Mouse (Mus musculus) heart, postnatal 0 days (tissue): ENCODE results near the gene Mtch2. TPM values are rescaled to one million over a fixed set of nuclear protein-coding genes. Genes with fewer than 3 reads are reported as not detected.

Source experiments
- ATAC-seq: fragments of 200-750 bp; cut with Nextera tagmentation; 2 replicates; pipeline ENCODE4 v1.8.0; 2017; ENCODE audit warnings: low read depth, moderate number of reproducible peaks, moderate library complexity; ENCODE audit not compliant: insufficient read depth
- DNase-seq: peaks from one replicate; pipeline ENCODE4 v3.0.0-alpha.2; 2016; ENCODE audit warnings: low spot score
- H3K27ac ChIP-seq: fragments of 300-500 bp; sonication (generic); 2 replicates; pipeline ENCODE4 v1.5.1; 2014; ENCODE audit warnings: low read depth, mild to moderate bottlenecking
- H3K27me3 ChIP-seq: fragments of 300-500 bp; sonication (generic); 2 replicates; pipeline ENCODE4 v1.6.1; 2014; ENCODE audit warnings: low read length, mixed read lengths; ENCODE audit not compliant: control insufficient read depth, insufficient read depth
- H3K36me3 ChIP-seq: fragments of 300-500 bp; sonication (generic); replicated peaks from 2 replicates; pipeline ENCODE4 v1.6.1; 2014; ENCODE audit warnings: low read length, mixed read lengths; ENCODE audit not compliant: control insufficient read depth, insufficient read depth
- H3K4me1 ChIP-seq: fragments of 300-500 bp; sonication (generic); 2 replicates; pipeline ENCODE4 v1.6.1; 2014; ENCODE audit warnings: antibody characterized with exemption; ENCODE audit not compliant: control insufficient read depth, insufficient read depth
- H3K4me2 ChIP-seq: fragments of 300-500 bp; sonication (generic); 2 replicates; pipeline ENCODE4 v1.6.1; 2014; ENCODE audit warnings: low read depth, mild to moderate bottlenecking, low read length, moderate library complexity
- H3K4me3 ChIP-seq: fragments of 300-500 bp; sonication (generic); 2 replicates; pipeline ENCODE4 v1.5.1; 2014; ENCODE audit warnings: low read depth, low read length
- H3K9ac ChIP-seq: fragments of 300-500 bp; sonication (generic); replicated peaks from 2 replicates; pipeline ENCODE4 v1.6.1; 2014; ENCODE audit warnings: low read depth, low read length, mixed read lengths
- H3K9me3 ChIP-seq: fragments of 300-500 bp; sonication (generic); replicated peaks from 2 replicates; pipeline ENCODE4 v1.6.1; 2016; ENCODE audit warnings: low read length; ENCODE audit not compliant: control insufficient read depth
- CTCF ChIP-seq: IDR thresholded peaks from 2 replicates; pipeline ENCODE4 v1.5.1; 2016; ENCODE audit warnings: antibody characterized with exemption, control low read depth, low read depth
- EP300 ChIP-seq: IDR thresholded peaks from 2 replicates; pipeline ENCODE4 v1.6.1; 2016; ENCODE audit warnings: antibody characterized with exemption, low read depth
- WGBS: fragments of 180-500 bp; shearing (Covaris S2); extraction: QIAGEN DNeasy Blood & Tissue Kit; methylation state at CpG from one replicate; pipeline ENCODE4 v1.1.7; 2014; 5-methylcytosine and 5-hydroxymethylcytosine counted together
- polyA plus RNA-seq: library from polyadenylated mRNA; unstranded; fragments of >200 nt; fragmentation: Nextera tagmentation; extraction: Ambion mirVana; gene quantifications from 2 replicates; pipeline ENCODE4 v1.2.1, GENCODE M21; 2015
- total RNA-seq: library from RNA; depleted of rRNA; stranded (reverse); fragments of >200 nt; gene quantifications from 2 replicates; pipeline ENCODE4 v1.2.3, GENCODE M21; 2014; ENCODE audit warnings: low replicate concordance

Gene Mtch2
- total and polyA plus RNA-seq, 2 experiments from 2014 or later, result 181 to 246 TPM

DNA sequence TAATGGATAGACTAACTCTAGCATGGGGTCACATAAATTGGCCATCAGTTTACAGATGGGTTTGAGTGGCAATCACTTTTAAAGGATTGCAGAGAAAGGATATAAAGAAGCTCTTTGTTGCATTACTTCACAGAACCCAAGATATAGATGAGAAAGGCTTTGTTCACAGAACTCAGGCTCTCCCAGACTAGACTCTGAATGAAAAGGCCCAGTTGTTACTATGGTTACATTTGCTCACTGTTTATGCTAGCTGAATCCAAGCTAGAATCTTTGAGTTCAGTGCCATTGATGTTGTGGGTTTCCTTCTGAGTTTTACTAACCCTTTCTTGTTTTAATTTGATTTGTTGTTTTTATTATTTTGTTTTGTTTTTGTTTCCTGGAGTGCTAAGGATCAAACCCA, 17.2 kb downstream of the Mtch2 start:
- Histone ChIP-seq H3K27me3 (no peaks in the 10 kb centered on the region), H3K4me1 (no peaks in the 10 kb centered on the region), H3K27ac (no peak overlapping the region), H3K9me3 (no peaks in the 10 kb centered on the region), H3K9ac (no peak overlapping the region), H3K36me3 (peaks cover 82% of the 10 kb centered on the region), H3K4me2 (no peak overlapping the region), H3K4me3 (no peak overlapping the region)
- no peak for DNase-seq
- TF ChIP-seq EP300, result no peak
- no peak for TF ChIP-seq CTCF
- ATAC-seq, result no peak

- DNase-seq (peak; percentile 85), ATAC-seq (peak; percentile 80)
- Histone ChIP-seq H3K27ac (no peak overlapping the region), H3K36me3 (peaks cover 59% of the 10 kb centered on the region), H3K4me2 (no peak overlapping the region), H3K4me3 (no peak overlapping the region), H3K9me3 (no peaks in the 10 kb centered on the region), H3K4me1 (peaks cover 17% of the 10 kb centered on the region), H3K9ac (no peak overlapping the region), H3K27me3 (no peaks in the 10 kb centered on the region)
- no peak for TF ChIP-seq EP300
- peak; percentile 95 for TF ChIP-seq CTCF
- WGBS, result 11% methylated on average over 3 of the region's 3 CpGs
Measured at GRCm38 (mm10) chr2:90866524-90866923, 19.6 kb downstream of the Mtch2 start.

GRCm38 (mm10) chr2:90870136-90870601, 23.2 kb downstream of the Mtch2 start:
- Histone ChIP-seq H3K4me3 (0 out of 2 replicates have a peak overlapping the region, but pooled peaks have one; percentile 12), H3K9me3 (no peaks in the 10 kb centered on the region), H3K27me3 (no peaks in the 10 kb centered on the region), H3K4me1 (peaks cover 24% of the 10 kb centered on the region), H3K36me3 (peaks cover 28% of the 10 kb centered on the region), H3K27ac (peak overlapping the region; percentile 82), H3K4me2 (peak overlapping the region; percentile 45), H3K9ac (0 out of 2 replicates have a peak overlapping the region, but pooled peaks have one; percentile 1)
- TF ChIP-seq EP300 (no peak), CTCF (no peak)
- 5% methylated on average over 4 of the region's 4 CpGs for WGBS
- DNase-seq (peak; percentile 82), ATAC-seq (peak; percentile 86)

GRCm38 (mm10) chr2:90871180-90871961, 24.4 kb downstream of the Mtch2 start:
- no peak for ATAC-seq

GRCm38 (mm10) chr2:90874025-90874424, 27.1 kb downstream of the Mtch2 start:
- H3K27ac ChIP-seq, result no peak overlapping the region
- H3K4me3 ChIP-seq, result no peak overlapping the region
- H3K4me1 ChIP-seq, result peaks cover 24% of the 10 kb centered on the region
- no peaks in the 10 kb centered on the region for H3K27me3 ChIP-seq
- no peak overlapping the region for H3K9ac ChIP-seq
- 82% methylated on average over 1 of the region's 1 CpGs for WGBS
- no peak overlapping the region for H3K4me2 ChIP-seq
- TF ChIP-seq CTCF (no peak), EP300 (no peak)
- no peak for ATAC-seq
- no peaks in the 10 kb centered on the region for H3K9me3 ChIP-seq
- DNase-seq, result no peak
- H3K36me3 ChIP-seq, result no peaks in the 10 kb centered on the region

More at GRCm38 (mm10) chr2:90871180-90871961, 24.4 kb downstream of the Mtch2 start:
- TF ChIP-seq CTCF (no peak), EP300 (no peak)
- H3K36me3 ChIP-seq, result peaks cover 18% of the 10 kb centered on the region
- H3K9me3 ChIP-seq, result no peaks in the 10 kb centered on the region
- no peak overlapping the region for H3K9ac ChIP-seq
- peaks cover 24% of the 10 kb centered on the region for H3K4me1 ChIP-seq
- no peak overlapping the region for H3K4me3 ChIP-seq
- DNase-seq, result no peak
- no peaks in the 10 kb centered on the region for H3K27me3 ChIP-seq
- no peak overlapping the region for H3K4me2 ChIP-seq
- peak overlapping the region; percentile 82 for H3K27ac ChIP-seq
- 43% methylated on average over 8 of the region's 8 CpGs for WGBS
